Mouse (Mus musculus): ENCODE data around the gene Slc22a13. TPM values are rescaled to one million over a fixed set of nuclear protein-coding genes. Genes with fewer than 3 reads are reported as not detected.

Slc22a13 gene
- polyA plus RNA-seq, 2 experiments, result 0.06 TPM; not detected in 1

DNA sequence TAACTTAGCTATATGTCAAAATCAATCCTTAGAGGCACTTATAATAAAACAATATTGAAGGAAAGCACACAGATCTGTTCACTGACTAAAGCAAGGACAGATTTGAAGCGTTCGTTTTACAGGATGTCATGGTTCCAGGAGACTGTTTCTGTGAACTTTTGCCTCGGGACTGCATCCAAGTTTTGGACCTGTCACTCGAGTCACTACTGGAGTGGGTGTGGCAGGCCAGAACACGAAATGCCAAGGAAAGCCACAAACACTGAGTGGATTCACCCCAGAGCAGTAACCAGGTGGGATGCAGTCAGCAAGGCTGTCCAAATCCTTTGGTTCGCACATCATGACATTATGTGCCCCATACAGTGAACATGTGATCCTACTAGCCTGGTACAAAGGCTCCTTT is 5.7 kb upstream of the Slc22a13 start:
- Histone ChIP-seq H3K4me3 (replicated peaks; ENCODE audit: low read length) (no peak overlapping the region), H3K27ac (replicated peaks; ENCODE audit: low read depth, low read length) (no peak overlapping the region), H3K4me2 (replicated peaks; ENCODE audit: low read depth, low read length, severe bottlenecking) (no peak overlapping the region), H3K9me3 (ENCODE audit: control insufficient read depth, low read length) (no peaks in the 10 kb centered on the region), H3K27me3 (ENCODE audit: control insufficient read depth, insufficient read depth, low read length) (no peaks in the 10 kb centered on the region), H3K36me3 (ENCODE audit: control insufficient read depth, insufficient read depth, low read length) (no peaks in the 10 kb centered on the region), H3K9ac (ENCODE audit: low read depth, low read length, severe bottlenecking) (no peak overlapping the region), H3K4me1 (ENCODE audit: control insufficient read depth, insufficient read depth, low read length) (no peaks in the 10 kb centered on the region)
- WGBS, result 93% methylated on average over 6 of the region's 6 CpGs
- DNase-seq (ENCODE audit: low spot score), result no peak
- no peak for TF ChIP-seq POLR2A (IDR thresholded peaks at IDR 0.05; ENCODE audit: borderline replicate concordance, extremely low read depth, insufficient read depth, insufficient read length)
- ATAC-seq (ENCODE audit: low FRiP score, low read depth), result no peak

DNA sequence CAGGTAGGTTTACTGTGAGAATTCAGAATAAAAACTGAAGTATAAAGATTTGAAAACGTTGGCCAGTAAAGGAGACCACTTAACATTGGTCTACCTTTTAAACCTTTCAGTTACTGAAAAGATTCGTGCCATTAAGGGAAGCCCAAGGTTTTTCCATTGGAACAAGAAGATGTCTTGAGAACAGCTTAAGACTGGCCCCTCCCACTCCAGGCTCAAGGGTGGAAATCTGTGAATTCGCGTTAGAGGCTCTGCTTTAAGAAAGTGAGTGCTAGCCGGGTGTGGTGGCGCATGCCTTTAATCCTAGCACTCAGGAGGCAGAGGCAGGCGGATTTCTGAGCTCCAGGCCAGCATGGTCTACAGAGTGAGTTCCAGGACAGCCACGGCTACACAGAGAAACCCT is 4.1 kb upstream of the Slc22a13 start:
- Histone ChIP-seq H3K9me3 (ENCODE audit: control insufficient read depth, low read length) (no peaks in the 10 kb centered on the region), H3K4me2 (replicated peaks; ENCODE audit: low read depth, low read length, severe bottlenecking) (no peak overlapping the region), H3K27me3 (ENCODE audit: control insufficient read depth, insufficient read depth, low read length) (no peaks in the 10 kb centered on the region), H3K4me3 (replicated peaks; ENCODE audit: low read length) (no peak overlapping the region), H3K4me1 (ENCODE audit: control insufficient read depth, insufficient read depth, low read length) (no peaks in the 10 kb centered on the region), H3K36me3 (ENCODE audit: control insufficient read depth, insufficient read depth, low read length) (no peaks in the 10 kb centered on the region), H3K27ac (replicated peaks; ENCODE audit: low read depth, low read length) (no peak overlapping the region), H3K9ac (ENCODE audit: low read depth, low read length, severe bottlenecking) (no peak overlapping the region)
- WGBS, result 82% methylated on average over 8 of the region's 8 CpGs
- DNase-seq (ENCODE audit: low spot score) (no peak), ATAC-seq (ENCODE audit: low FRiP score, low read depth) (no peak)
- TF ChIP-seq POLR2A (IDR thresholded peaks at IDR 0.05; ENCODE audit: borderline replicate concordance, extremely low read depth, insufficient read depth, insufficient read length), result no peak

DNA sequence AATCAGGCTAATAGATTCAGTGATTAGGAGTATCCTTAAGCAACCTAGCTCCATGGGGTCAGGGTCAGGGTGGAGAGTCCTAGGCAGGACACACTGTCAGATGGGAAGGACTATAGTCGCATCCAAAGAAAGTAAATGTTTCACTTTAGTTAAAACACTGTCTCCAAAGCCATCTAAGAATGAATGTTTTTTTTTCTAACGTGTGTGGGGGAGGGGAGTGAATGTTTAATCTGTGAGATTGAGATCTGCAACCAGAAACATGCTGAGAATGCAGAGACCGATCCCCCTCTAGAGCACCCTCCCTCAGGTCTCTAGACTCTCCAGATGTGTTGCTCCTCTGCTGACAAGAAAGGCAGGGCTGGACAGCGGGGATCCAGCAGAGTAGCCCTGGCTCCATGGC is 1.8 kb downstream of the Slc22a13 start:
- no peak overlapping the region for H3K4me3 ChIP-seq (replicated peaks; ENCODE audit: low read length)
- no peak overlapping the region for H3K27ac ChIP-seq (replicated peaks; ENCODE audit: low read depth, low read length)
- no peaks in the 10 kb centered on the region for H3K9me3 ChIP-seq (ENCODE audit: control insufficient read depth, low read length)
- 77% methylated on average over 4 of the region's 4 CpGs for WGBS
- no peaks in the 10 kb centered on the region for H3K4me1 ChIP-seq (ENCODE audit: control insufficient read depth, insufficient read depth, low read length)
- H3K9ac ChIP-seq (ENCODE audit: low read depth, low read length, severe bottlenecking), result no peak overlapping the region
- no peaks in the 10 kb centered on the region for H3K27me3 ChIP-seq (ENCODE audit: control insufficient read depth, insufficient read depth, low read length)
- no peak for TF ChIP-seq POLR2A (IDR thresholded peaks at IDR 0.05; ENCODE audit: borderline replicate concordance, extremely low read depth, insufficient read depth, insufficient read length)
- H3K36me3 ChIP-seq (ENCODE audit: control insufficient read depth, insufficient read depth, low read length), result no peaks in the 10 kb centered on the region
- no peak for DNase-seq (ENCODE audit: low spot score)
- ATAC-seq (ENCODE audit: low FRiP score, low read depth), result no peak
- H3K4me2 ChIP-seq (replicated peaks; ENCODE audit: low read depth, low read length, severe bottlenecking), result no peak overlapping the region

- H3K27me3 ChIP-seq (ENCODE audit: control insufficient read depth, insufficient read depth, low read length), result no peaks in the 10 kb centered on the region
- H3K9ac ChIP-seq (ENCODE audit: low read depth, low read length, severe bottlenecking), result no peak overlapping the region
- H3K27ac ChIP-seq (replicated peaks; ENCODE audit: low read depth, low read length), result no peak overlapping the region
- 71% methylated on average over 2 of the region's 2 CpGs for WGBS
- no peak overlapping the region for H3K4me2 ChIP-seq (replicated peaks; ENCODE audit: low read depth, low read length, severe bottlenecking)
- DNase-seq (ENCODE audit: low spot score) (no peak), ATAC-seq (ENCODE audit: low FRiP score, low read depth) (no peak)
- no peak overlapping the region for H3K4me3 ChIP-seq (replicated peaks; ENCODE audit: low read length)
- no peaks in the 10 kb centered on the region for H3K4me1 ChIP-seq (ENCODE audit: control insufficient read depth, insufficient read depth, low read length)
- H3K9me3 ChIP-seq (ENCODE audit: control insufficient read depth, low read length), result no peaks in the 10 kb centered on the region
- no peaks in the 10 kb centered on the region for H3K36me3 ChIP-seq (ENCODE audit: control insufficient read depth, insufficient read depth, low read length)
- TF ChIP-seq POLR2A (IDR thresholded peaks at IDR 0.05; ENCODE audit: borderline replicate concordance, extremely low read depth, insufficient read depth, insufficient read length), result no peak
Observed at GRCm38 (mm10) chr9:119206666-119207065, 2.2 kb downstream of the Slc22a13 start.

DNA sequence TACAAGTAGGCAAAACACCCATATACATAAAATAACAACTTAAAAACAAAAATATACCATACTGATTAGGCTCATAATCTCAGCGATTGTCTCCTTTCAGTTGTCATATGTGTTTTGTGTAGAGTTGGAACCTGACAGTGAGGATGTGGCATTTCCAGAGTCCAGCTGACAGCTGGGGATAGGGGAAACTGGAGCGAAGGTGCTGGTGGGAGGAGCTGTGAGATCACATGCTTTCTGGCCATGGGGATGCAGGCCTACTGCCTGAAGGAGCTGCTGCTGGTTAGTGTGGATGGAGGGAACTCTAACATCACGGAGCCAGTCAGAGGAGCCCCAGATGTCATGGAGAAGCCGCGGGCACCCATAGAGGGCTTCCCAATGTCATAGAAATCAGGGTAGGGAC is 3.1 kb downstream of the Slc22a13 start:
- Histone ChIP-seq H3K27me3 (ENCODE audit: control insufficient read depth, insufficient read depth, low read length) (no peaks in the 10 kb centered on the region), H3K36me3 (ENCODE audit: control insufficient read depth, insufficient read depth, low read length) (no peaks in the 10 kb centered on the region), H3K9me3 (ENCODE audit: control insufficient read depth, low read length) (no peaks in the 10 kb centered on the region), H3K27ac (replicated peaks; ENCODE audit: low read depth, low read length) (no peak overlapping the region), H3K9ac (ENCODE audit: low read depth, low read length, severe bottlenecking) (no peak overlapping the region), H3K4me2 (replicated peaks; ENCODE audit: low read depth, low read length, severe bottlenecking) (no peak overlapping the region), H3K4me1 (ENCODE audit: control insufficient read depth, insufficient read depth, low read length) (no peaks in the 10 kb centered on the region), H3K4me3 (replicated peaks; ENCODE audit: low read length) (no peak overlapping the region)
- TF ChIP-seq POLR2A (IDR thresholded peaks at IDR 0.05; ENCODE audit: borderline replicate concordance, extremely low read depth, insufficient read depth, insufficient read length), result no peak
- 83% methylated on average over 5 of the region's 5 CpGs for WGBS
- no peak for DNase-seq (ENCODE audit: low spot score)
- ATAC-seq (ENCODE audit: low FRiP score, low read depth), result no peak

- H3K9ac ChIP-seq (ENCODE audit: low read depth, low read length, severe bottlenecking), result no peak overlapping the region
- DNase-seq (ENCODE audit: low spot score) (no peak), ATAC-seq (ENCODE audit: low FRiP score, low read depth) (no peak)
- no peaks in the 10 kb centered on the region for H3K27me3 ChIP-seq (ENCODE audit: control insufficient read depth, insufficient read depth, low read length)
- H3K9me3 ChIP-seq (ENCODE audit: control insufficient read depth, low read length), result no peaks in the 10 kb centered on the region
- no peak overlapping the region for H3K4me2 ChIP-seq (replicated peaks; ENCODE audit: low read depth, low read length, severe bottlenecking)
- H3K4me3 ChIP-seq (replicated peaks; ENCODE audit: low read length), result no peak overlapping the region
- 98% methylated on average over 9 of the region's 9 CpGs for WGBS
- H3K27ac ChIP-seq (replicated peaks; ENCODE audit: low read depth, low read length), result no peak overlapping the region
- H3K4me1 ChIP-seq (ENCODE audit: control insufficient read depth, insufficient read depth, low read length), result no peaks in the 10 kb centered on the region
- no peak for TF ChIP-seq POLR2A (IDR thresholded peaks at IDR 0.05; ENCODE audit: borderline replicate concordance, extremely low read depth, insufficient read depth, insufficient read length)
- no peaks in the 10 kb centered on the region for H3K36me3 ChIP-seq (ENCODE audit: control insufficient read depth, insufficient read depth, low read length)
Observed at GRCm38 (mm10) chr9:119203617-119204016, 5.3 kb downstream of the Slc22a13 start.
